Mouse (Mus musculus) CD8-positive naive resting alpha-beta T cell, adult 2 months (primary cell): Measurements from ENCODE around the gene Olfr1175-ps.

Experiments
- DNase-seq, 2 experiments: peaks; one replicate each; pipeline ENCODE4 v3.0.0; 2022; ENCODE audit warnings: low read depth in 2 of 2, low spot score in 2 of 2

Gene Olfr1175-ps

GRCm38 (mm10) chr2:88327115-88327514 is at the start of gene Olfr1175-ps:
Gene Olfr1175-ps, minus strand, starts transcription at chr2:88327215.
- DNase-seq: no peak

GRCm38 (mm10) chr2:88356304-88356703 is 29.3 kb upstream of the Olfr1175-ps start:
- no peak for DNase-seq

- DNase-seq: no peak
These were observed 19.4 kb upstream of the Olfr1175-ps start, which contains the start of gene Olfr1177-ps for GRCm38 (mm10) chr2:88346392-88346791. Gene Olfr1177-ps, minus strand, starts transcription at chr2:88346492.

- DNase-seq: no peak
These were observed 9.4 kb upstream of the Olfr1175-ps start, which contains the start of gene Olfr1176 for GRCm38 (mm10) chr2:88336421-88336820. Gene Olfr1176, plus strand, starts transcription at chr2:88336721.

- DNase-seq: no peak
These were observed 12.0 kb downstream of the Olfr1175-ps start, which contains the start of gene Olfr1174-ps for GRCm38 (mm10) chr2:88315035-88315434. Gene Olfr1174-ps, minus strand, starts transcription at chr2:88315135.

- DNase-seq: no peak
These were observed 47.2 kb downstream of the Olfr1175-ps start, which contains the start of gene Olfr1173 for GRCm38 (mm10) chr2:88279775-88280174. Gene Olfr1173, minus strand, starts transcription at chr2:88279875.
